In the genomic region with DNA sequence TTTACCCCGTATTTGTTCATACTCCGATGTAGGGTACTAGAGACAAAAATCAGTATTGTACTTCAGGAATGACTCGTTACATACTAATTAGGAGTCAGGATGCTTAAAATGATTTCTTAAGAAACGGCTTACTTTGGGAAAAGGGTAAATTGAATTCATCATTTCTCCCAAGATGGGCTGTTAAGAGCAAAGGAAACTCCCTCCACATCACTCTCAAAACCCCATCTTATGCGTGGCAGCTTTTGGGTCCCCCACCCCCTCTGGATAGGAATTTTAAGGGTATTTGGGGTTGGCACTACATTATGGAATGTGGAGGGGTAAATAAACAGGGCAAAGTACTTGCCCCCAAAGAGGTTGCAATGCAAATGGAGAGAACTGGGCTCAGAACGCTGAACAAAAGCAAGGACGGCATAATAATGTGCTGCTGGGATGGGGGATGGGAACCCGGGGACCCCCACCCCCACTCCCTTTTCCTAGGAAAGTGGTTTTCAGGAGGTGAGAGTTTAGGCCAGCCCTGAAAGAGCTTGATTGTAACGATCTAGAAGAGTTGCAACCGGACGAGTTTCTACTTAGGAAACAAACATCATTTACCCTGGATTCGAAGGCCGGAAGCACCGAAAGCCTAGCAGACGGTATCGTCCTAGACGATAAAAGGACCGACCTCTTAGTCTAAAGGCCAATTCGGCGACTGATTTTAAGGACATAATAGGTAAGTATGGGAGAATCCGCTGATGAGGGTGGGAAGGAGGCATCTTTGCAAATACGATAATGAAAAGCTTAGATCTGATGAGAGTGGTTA, we compare ENCODE assay signal across 10 mouse cellular contexts. TPM values are rescaled to one million over a fixed set of nuclear protein-coding genes. Genes with fewer than 3 reads are reported as not detected.
DNase-seq lines count a peak whose midpoint lies in the region; ATAC-seq and TF ChIP-seq lines count a peak whose summit lies in the region.
"Had no signal": no experiment of that assay in that cellular context is flagged by ENCODE, and none has a peak within 500 bp of the region (broad histone marks: within the 10 kb centered on the region; RNA-seq: fewer than 3 reads in every experiment).

A gene (plus strand): TSS at position 625 of the 799 bp plus-strand sequence.

- 11% methylated on average over 22 of the region's 22 CpGs for WGBS in lung, embryonic 14.5 days
- WGBS in embryonic facial prominence, embryonic 10.5 days = 5% methylated on average over 22 of the region's 22 CpGs
- 8% methylated on average over 22 of the region's 22 CpGs for WGBS in hindbrain, embryonic 13.5 days

- no peaks in the 10 kb centered on the region for H3K36me3 ChIP-seq in lung, embryonic 14.5 days (ENCODE audit: insufficient read depth)
- H3K36me3 ChIP-seq in embryonic facial prominence, embryonic 10.5 days (replicated peaks) = no peaks in the 10 kb centered on the region
- H3K36me3 ChIP-seq in hindbrain, embryonic 13.5 days = no peaks in the 10 kb centered on the region

- H3K27ac ChIP-seq in lung, embryonic 14.5 days (ENCODE audit: low read depth) = no peak within 1 kb of the TSS
- H3K27ac ChIP-seq in embryonic facial prominence, embryonic 10.5 days (replicated peaks) = no peak within 1 kb of the TSS; the same call in 1 of the 2 replicates
- no peak within 1 kb of the TSS for H3K27ac ChIP-seq in hindbrain, embryonic 13.5 days
- H3K27ac ChIP-seq in layer of hippocampus, adult 2 months = no peak within 1 kb of the TSS

- H3K4me3 ChIP-seq in lung, embryonic 14.5 days (ENCODE audit: low read depth, low read length) = no peak within 1 kb of the TSS; the same call in 1 of the 2 replicates
- peak within 1 kb of the TSS; percentile 44 for H3K4me3 ChIP-seq in embryonic facial prominence, embryonic 10.5 days
- no peak within 1 kb of the TSS for H3K4me3 ChIP-seq in hindbrain, embryonic 13.5 days
- H3K4me3 ChIP-seq in layer of hippocampus, adult 2 months = no peak within 1 kb of the TSS

- H3K4me1 ChIP-seq in lung, embryonic 14.5 days (ENCODE audit: insufficient read depth) = 0 out of 2 replicates have a peak, but pooled peaks cover 2% of the 10 kb centered on the region
- peaks cover 28% of the 10 kb centered on the region for H3K4me1 ChIP-seq in embryonic facial prominence, embryonic 10.5 days
- H3K4me1 ChIP-seq in hindbrain, embryonic 13.5 days (replicated peaks) = peaks cover 25% of the 10 kb centered on the region

- ATAC-seq in lung, embryonic 14.5 days (ENCODE audit: insufficient read depth) = no peak
- ATAC-seq in hindbrain, embryonic 13.5 days (ENCODE audit: low FRiP score) = no peak

- TF ChIP-seq CTCF in lung, embryonic 14.5 days (IDR thresholded peaks at IDR 0.05; ENCODE audit: low read depth) = no peak
- no peak for TF ChIP-seq CTCF in layer of hippocampus, adult 2 months (conservative IDR thresholded peaks at IDR 0.05)

- H3K9ac ChIP-seq in lung, embryonic 14.5 days = no peak within 1 kb of the TSS
- no peak within 1 kb of the TSS for H3K9ac ChIP-seq in hindbrain, embryonic 13.5 days

- H3K9me3 ChIP-seq in lung, embryonic 14.5 days (ENCODE audit: low read depth, low read length) = no peaks in the 10 kb centered on the region
- H3K9me3 ChIP-seq in embryonic facial prominence, embryonic 10.5 days = no peaks in the 10 kb centered on the region
- H3K9me3 ChIP-seq in hindbrain, embryonic 13.5 days = no peaks in the 10 kb centered on the region

- peak; percentile 30 for DNase-seq in lung, embryonic 14.5 days
- DNase-seq in lung, postnatal 25 days (ENCODE audit: low spot score) = no peak
- DNase-seq in embryonic facial prominence, embryonic 10.5 days (ENCODE audit: low spot score) = peak; percentile 37
- DNase-seq in neural tube, embryonic 10.5 days (ENCODE audit: extremely low spot score, low spot score) = peak; percentile 30
- no peak for DNase-seq in layer of hippocampus, adult 2 months (ENCODE audit: low spot score in 2 of 2)
- DNase-seq in gastrocnemius, adult 8-10 months (ENCODE audit: low spot score in 2 of 2) = no peak
- DNase-seq in cerebellum, adult 18-20 months = no peak
- DNase-seq: cerebellum, adult 9-10 months; lung, postnatal 4 days had no signal

- H3K27me3 ChIP-seq in lung, embryonic 14.5 days (ENCODE audit: insufficient read depth, low read length) = peaks cover 58% of the 10 kb centered on the region
- peaks cover 66% of the 10 kb centered on the region for H3K27me3 ChIP-seq in embryonic facial prominence, embryonic 10.5 days (replicated peaks; ENCODE audit: low read depth, poor library complexity, severe bottlenecking)
- peaks cover 52% of the 10 kb centered on the region for H3K27me3 ChIP-seq in hindbrain, embryonic 13.5 days

- peak within 1 kb of the TSS; percentile 44 for H3K4me2 ChIP-seq in lung, embryonic 14.5 days
- peak within 1 kb of the TSS; percentile 5; the same call in 1 of the 2 replicates for H3K4me2 ChIP-seq in hindbrain, embryonic 13.5 days

RNA-seq across cellular contexts. Expression of the gene that starts here (rescaled TPM):
- 0.70 and 0.74 TPM in 2 replicates for polyA plus RNA-seq in lung, embryonic 14.5 days (2014; fragmentation: Nextera tagmentation; extraction: Ambion mirVana)
- polyA plus RNA-seq in embryonic facial prominence, embryonic 10.5 days (2016; fragmentation: Nextera tagmentation; extraction: Ambion mirVana) = 6.6 and 7.7 TPM in 2 replicates
- polyA plus RNA-seq in hindbrain, embryonic 13.5 days (2015; fragmentation: Nextera tagmentation; extraction: Ambion mirVana) = 0.68 and 0.91 TPM in 2 replicates
- total RNA-seq in layer of hippocampus, adult 2 months (2021) = not detected
- total RNA-seq in gastrocnemius, adult 8-10 months (2022) = under 1 TPM in 3 of 4 experiments, not detected in 1; 0.34 to 0.67 (median 0.48) TPM

Comparison
In these comparisons a context has a peak if more than half of its experiments do, and no peak if none do; other contexts are left out.
1. Peak in DNase-seq and H3K4me2 ChIP-seq in lung, embryonic 14.5 days; RNA of the gene not detected or under 1 TPM.
2. DNase-seq: peak in embryonic facial prominence, embryonic 10.5 days (single experiment) and neural tube, embryonic 10.5 days (single experiment); none in lung, postnatal 25 days (single experiment), layer of hippocampus, adult 2 months (0 of 2), gastrocnemius, adult 8-10 months (0 of 2) and cerebellum, adult 18-20 months (0 of 2).